Mouse (Mus musculus): Measurements from ENCODE around the gene Itsn1. TPM values are rescaled to one million over a fixed set of nuclear protein-coding genes. Genes with fewer than 3 reads are reported as not detected.

The Itsn1 gene
- polyA plus RNA-seq, 1 experiment from 2014 or later: 23.3 TPM

- peaks cover 33% of the 10 kb centered on the region for H3K4me1 ChIP-seq
- H3K4me3 ChIP-seq (replicated peaks): no peak overlapping the region
- no peak for ATAC-seq (ENCODE audit: insufficient number of reproducible peaks, low FRiP score, low TSS enrichment, low read depth)
- no peaks in the 10 kb centered on the region for H3K9me3 ChIP-seq (replicated peaks)
- H3K27ac ChIP-seq (replicated peaks): no peak overlapping the region
- no peaks in the 10 kb centered on the region for H3K36me3 ChIP-seq
- no peak overlapping the region for H3K4me2 ChIP-seq (replicated peaks)
- H3K9ac ChIP-seq: no peak overlapping the region
- H3K27me3 ChIP-seq: no peaks in the 10 kb centered on the region
- 72% methylated on average over 2 of the region's 2 CpGs for WGBS
These were observed 150.0 kb downstream of the Itsn1 start for GRCm38 (mm10) chr16:91879101-91879500.

- 90% methylated on average over 11 of the region's 11 CpGs for WGBS
These were observed 152.0 kb downstream of the Itsn1 start for GRCm38 (mm10) chr16:91880869-91881767.

GRCm38 (mm10) chr16:91882168-91882859, 153.2 kb downstream of the Itsn1 start:
- H3K27ac ChIP-seq (replicated peaks): peak overlapping the region; percentile 29
- H3K4me3 ChIP-seq (replicated peaks): no peak overlapping the region
- no peaks in the 10 kb centered on the region for H3K27me3 ChIP-seq
- 34% methylated on average over 9 of the region's 9 CpGs for WGBS
- no peak overlapping the region for H3K9ac ChIP-seq
- ATAC-seq (ENCODE audit: insufficient number of reproducible peaks, low FRiP score, low TSS enrichment, low read depth): 0 out of 2 replicates have a peak, but pooled peaks have one; percentile 18
- H3K36me3 ChIP-seq: no peaks in the 10 kb centered on the region
- H3K4me2 ChIP-seq (replicated peaks): no peak overlapping the region
- no peaks in the 10 kb centered on the region for H3K9me3 ChIP-seq (replicated peaks)
- peaks cover 37% of the 10 kb centered on the region for H3K4me1 ChIP-seq

More at GRCm38 (mm10) chr16:91880869-91881767, 152.0 kb downstream of the Itsn1 start:
- Histone ChIP-seq H3K4me3 (replicated peaks) (no peak overlapping the region), H3K27ac (replicated peaks) (no peak overlapping the region), H3K4me1 (peaks cover 31% of the 10 kb centered on the region), H3K9ac (no peak overlapping the region), H3K4me2 (replicated peaks) (no peak overlapping the region), H3K36me3 (no peaks in the 10 kb centered on the region), H3K27me3 (no peaks in the 10 kb centered on the region), H3K9me3 (replicated peaks) (no peaks in the 10 kb centered on the region)
- ATAC-seq (ENCODE audit: insufficient number of reproducible peaks, low FRiP score, low TSS enrichment, low read depth): no peak

GRCm38 (mm10) chr16:91883636-91884035, 154.6 kb downstream of the Itsn1 start:
- 88% methylated on average over 2 of the region's 2 CpGs for WGBS
- Histone ChIP-seq H3K36me3 (no peaks in the 10 kb centered on the region), H3K4me1 (peaks cover 37% of the 10 kb centered on the region), H3K9me3 (replicated peaks) (no peaks in the 10 kb centered on the region), H3K4me2 (replicated peaks) (no peak overlapping the region), H3K9ac (no peak overlapping the region), H3K4me3 (replicated peaks) (no peak overlapping the region), H3K27me3 (no peaks in the 10 kb centered on the region), H3K27ac (replicated peaks) (no peak overlapping the region)
- ATAC-seq (ENCODE audit: insufficient number of reproducible peaks, low FRiP score, low TSS enrichment, low read depth): no peak

- Histone ChIP-seq H3K9me3 (replicated peaks) (no peaks in the 10 kb centered on the region), H3K36me3 (no peaks in the 10 kb centered on the region), H3K4me3 (replicated peaks) (no peak overlapping the region), H3K4me2 (replicated peaks) (no peak overlapping the region), H3K9ac (no peak overlapping the region), H3K27me3 (no peaks in the 10 kb centered on the region), H3K4me1 (peaks cover 38% of the 10 kb centered on the region), H3K27ac (replicated peaks) (no peak overlapping the region)
- ATAC-seq (ENCODE audit: insufficient number of reproducible peaks, low FRiP score, low TSS enrichment, low read depth): no peak
- 67% methylated on average over 5 of the region's 5 CpGs for WGBS
These were observed 155.1 kb downstream of the Itsn1 start for GRCm38 (mm10) chr16:91884196-91884595.

GRCm38 (mm10) chr16:91885389-91886122, 156.5 kb downstream of the Itsn1 start:
- ATAC-seq (ENCODE audit: insufficient number of reproducible peaks, low FRiP score, low TSS enrichment, low read depth): peak; percentile 52; the same call in 1 of the 2 replicates
- no peak overlapping the region for H3K9ac ChIP-seq
- H3K4me1 ChIP-seq: peaks cover 46% of the 10 kb centered on the region
- H3K36me3 ChIP-seq: no peaks in the 10 kb centered on the region
- 4% methylated on average over 19 of the region's 19 CpGs for WGBS
- H3K9me3 ChIP-seq (replicated peaks): no peaks in the 10 kb centered on the region
- H3K4me3 ChIP-seq (replicated peaks): peak overlapping the region; percentile 15; the same call in 1 of the 2 replicates
- H3K27ac ChIP-seq (replicated peaks): no peak overlapping the region
- H3K27me3 ChIP-seq: no peaks in the 10 kb centered on the region
- peak overlapping the region; percentile 34 for H3K4me2 ChIP-seq (replicated peaks)

- Histone ChIP-seq H3K9ac (no peak overlapping the region), H3K36me3 (no peaks in the 10 kb centered on the region), H3K4me2 (replicated peaks) (no peak overlapping the region), H3K9me3 (replicated peaks) (no peaks in the 10 kb centered on the region), H3K27ac (replicated peaks) (no peak overlapping the region), H3K4me1 (peaks cover 28% of the 10 kb centered on the region), H3K27me3 (no peaks in the 10 kb centered on the region), H3K4me3 (replicated peaks) (no peak overlapping the region)
- WGBS: 74% methylated on average over 3 of the region's 3 CpGs
- no peak for ATAC-seq (ENCODE audit: insufficient number of reproducible peaks, low FRiP score, low TSS enrichment, low read depth)
These were observed 159.3 kb downstream of the Itsn1 start for GRCm38 (mm10) chr16:91888368-91888767.

GRCm38 (mm10) chr16:91889831-91890230, 160.8 kb downstream of the Itsn1 start:
- no peak for ATAC-seq (ENCODE audit: insufficient number of reproducible peaks, low FRiP score, low TSS enrichment, low read depth)

GRCm38 (mm10) chr16:91891218-91891617, 162.1 kb downstream of the Itsn1 start:
- 82% methylated on average over 11 of the region's 11 CpGs for WGBS

More at GRCm38 (mm10) chr16:91889831-91890230, 160.8 kb downstream of the Itsn1 start:
- Histone ChIP-seq H3K27me3 (no peaks in the 10 kb centered on the region), H3K27ac (replicated peaks) (no peak overlapping the region), H3K9ac (no peak overlapping the region), H3K9me3 (replicated peaks) (no peaks in the 10 kb centered on the region), H3K36me3 (no peaks in the 10 kb centered on the region), H3K4me2 (replicated peaks) (no peak overlapping the region), H3K4me1 (peaks cover 24% of the 10 kb centered on the region), H3K4me3 (replicated peaks) (no peak overlapping the region)
- 29% methylated on average over 12 of the region's 12 CpGs for WGBS

GRCm38 (mm10) chr16:91896426-91896830, 167.3 kb downstream of the Itsn1 start:
- H3K4me3 ChIP-seq (replicated peaks): no peak overlapping the region
- peak overlapping the region; percentile 78 for H3K27ac ChIP-seq (replicated peaks)
- H3K27me3 ChIP-seq: no peaks in the 10 kb centered on the region
- no peak overlapping the region for H3K9ac ChIP-seq
- peaks cover 25% of the 10 kb centered on the region for H3K4me1 ChIP-seq
- WGBS: 46% methylated on average over 6 of the region's 6 CpGs
- H3K36me3 ChIP-seq: no peaks in the 10 kb centered on the region
- no peaks in the 10 kb centered on the region for H3K9me3 ChIP-seq (replicated peaks)
- no peak for ATAC-seq (ENCODE audit: insufficient number of reproducible peaks, low FRiP score, low TSS enrichment, low read depth)
- no peak overlapping the region for H3K4me2 ChIP-seq (replicated peaks)

More at GRCm38 (mm10) chr16:91891218-91891617, 162.1 kb downstream of the Itsn1 start:
- no peak overlapping the region for H3K9ac ChIP-seq
- no peak overlapping the region for H3K27ac ChIP-seq (replicated peaks)
- no peak overlapping the region for H3K4me2 ChIP-seq (replicated peaks)
- no peak overlapping the region for H3K4me3 ChIP-seq (replicated peaks)
- H3K36me3 ChIP-seq: no peaks in the 10 kb centered on the region
- no peaks in the 10 kb centered on the region for H3K27me3 ChIP-seq
- ATAC-seq (ENCODE audit: insufficient number of reproducible peaks, low FRiP score, low TSS enrichment, low read depth): no peak
- H3K9me3 ChIP-seq (replicated peaks): no peaks in the 10 kb centered on the region
- peaks cover 18% of the 10 kb centered on the region for H3K4me1 ChIP-seq
